Mouse (Mus musculus): Measurements from ENCODE around the gene Myo1h. TPM values are rescaled to one million over a fixed set of nuclear protein-coding genes. Genes with fewer than 3 reads are reported as not detected.
A peak's percentile ranks its signal among the peaks of the same experiment; 100 is the strongest.

The Myo1h gene
- polyA plus RNA-seq, 1 experiment, result 0.69 TPM

GRCm38 (mm10) chr5:114296693-114297631 is 8.0 kb downstream of the Myo1h start:
- H3K4me3 ChIP-seq (replicated peaks; ENCODE audit: insufficient read depth, low read depth, low read length), result no peak overlapping the region
- TF ChIP-seq CTCF (IDR thresholded peaks at IDR 0.05; ENCODE audit: borderline replicate concordance, insufficient read depth, low read depth, low read length), result peak; percentile 7; the same call in 1 of the 2 replicates
- no peak for TF ChIP-seq POLR2A (IDR thresholded peaks at IDR 0.05; ENCODE audit: borderline replicate concordance, insufficient read depth, low read length)
- no peak overlapping the region for H3K27ac ChIP-seq (ENCODE audit: insufficient read depth, low read length)
- no peaks in the 10 kb centered on the region for H3K4me1 ChIP-seq (ENCODE audit: control insufficient read depth, insufficient read depth, low read length)
- no peaks in the 10 kb centered on the region; the same call in 1 of the 2 replicates for H3K27me3 ChIP-seq (ENCODE audit: control insufficient read depth, insufficient read depth, low read length)
- WGBS, result 51% methylated on average over 22 of the region's 22 CpGs
- no peak for DNase-seq

DNA sequence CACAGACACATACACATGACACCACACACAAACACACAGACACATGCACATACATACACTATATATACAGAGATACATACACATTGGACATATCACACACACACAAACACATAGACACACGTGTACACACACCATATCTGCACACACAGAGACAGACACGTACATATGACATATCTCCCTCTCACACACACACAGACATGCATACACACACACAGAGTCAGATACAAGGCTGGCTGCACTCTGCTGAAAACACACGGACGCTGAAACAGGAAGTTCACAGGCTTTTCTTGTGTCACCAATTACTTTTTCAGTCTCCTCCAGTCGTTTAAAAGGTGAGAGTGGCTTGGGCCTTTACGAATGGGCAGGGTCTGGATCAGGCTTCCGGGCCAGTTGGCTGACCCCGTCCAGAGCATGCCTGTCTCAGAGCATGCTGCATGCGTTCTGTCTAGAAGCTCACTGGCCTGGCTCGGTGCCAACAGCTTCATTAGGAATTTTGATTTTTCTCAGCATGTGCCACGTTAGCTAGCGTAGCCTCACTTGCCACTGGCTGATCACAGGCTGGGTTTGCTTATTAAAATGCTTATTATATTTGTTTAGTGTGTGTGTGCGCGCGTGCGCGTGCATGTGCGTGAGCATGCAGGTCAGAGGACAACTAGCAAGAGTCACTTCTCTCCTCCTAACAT is 9.4 kb downstream of the Myo1h start:
- H3K27ac ChIP-seq (ENCODE audit: insufficient read depth, low read length), result no peak overlapping the region
- WGBS, result 29% methylated on average over 18 of the region's 18 CpGs
- TF ChIP-seq CTCF (IDR thresholded peaks at IDR 0.05; ENCODE audit: borderline replicate concordance, insufficient read depth, low read depth, low read length), result no peak
- H3K4me1 ChIP-seq (ENCODE audit: control insufficient read depth, insufficient read depth, low read length), result no peaks in the 10 kb centered on the region
- H3K27me3 ChIP-seq (ENCODE audit: control insufficient read depth, insufficient read depth, low read length), result no peaks in the 10 kb centered on the region; the same call in 1 of the 2 replicates
- H3K4me3 ChIP-seq (replicated peaks; ENCODE audit: insufficient read depth, low read depth, low read length), result no peak overlapping the region
- DNase-seq, result peak in 1 of 2 experiments; percentile 16

DNA sequence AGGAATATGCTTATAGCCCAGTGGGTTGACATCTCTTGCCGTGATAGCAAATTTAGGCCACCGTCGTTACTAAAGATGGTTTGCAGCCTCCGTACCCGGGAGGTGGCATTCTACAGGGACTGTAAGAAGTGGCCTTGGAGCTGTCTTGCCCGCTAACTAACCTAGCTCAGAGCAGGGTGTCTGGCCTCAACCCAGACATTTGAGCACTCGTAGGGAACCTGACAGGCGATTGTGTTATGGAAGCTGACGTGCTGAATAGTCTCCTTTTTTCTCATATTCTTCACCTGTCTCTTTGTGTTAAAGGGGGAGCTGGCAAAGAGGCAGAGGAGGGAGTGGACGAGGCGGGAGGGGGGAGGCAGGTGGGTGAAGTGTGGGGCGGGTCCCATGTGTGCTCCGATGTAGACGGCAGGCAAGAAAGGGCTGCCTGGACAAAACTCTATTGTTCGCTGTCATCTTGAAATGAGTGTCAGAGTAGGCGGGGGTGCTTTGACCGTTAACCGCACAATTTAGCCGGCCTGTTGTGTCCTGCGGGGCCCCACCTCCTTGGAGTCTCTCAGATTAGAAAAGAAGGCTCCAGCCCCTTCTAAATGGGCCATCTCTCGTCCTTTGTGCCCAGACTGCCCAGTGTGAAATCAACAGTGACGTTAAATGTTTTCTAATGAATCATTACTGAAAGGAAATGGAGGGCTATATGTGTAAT is 10.3 kb downstream of the Myo1h start:
- DNase-seq, result no peak
- Histone ChIP-seq H3K27me3 (ENCODE audit: control insufficient read depth, insufficient read depth, low read length) (no peaks in the 10 kb centered on the region; the same call in 1 of the 2 replicates), H3K4me3 (replicated peaks; ENCODE audit: insufficient read depth, low read depth, low read length) (no peak overlapping the region), H3K27ac (ENCODE audit: insufficient read depth, low read length) (no peak overlapping the region), H3K4me1 (ENCODE audit: control insufficient read depth, insufficient read depth, low read length) (no peaks in the 10 kb centered on the region)
- 26% methylated on average over 22 of the region's 22 CpGs for WGBS
- TF ChIP-seq POLR2A (IDR thresholded peaks at IDR 0.05; ENCODE audit: borderline replicate concordance, insufficient read depth, low read length), result no peak

GRCm38 (mm10) chr5:114299883-114300610 is 11.1 kb downstream of the Myo1h start:
- no peaks in the 10 kb centered on the region for H3K4me1 ChIP-seq (ENCODE audit: control insufficient read depth, insufficient read depth, low read length)
- TF ChIP-seq CTCF (IDR thresholded peaks at IDR 0.05; ENCODE audit: borderline replicate concordance, insufficient read depth, low read depth, low read length) (no peak), POLR2A (IDR thresholded peaks at IDR 0.05; ENCODE audit: borderline replicate concordance, insufficient read depth, low read length) (no peak)
- no peak overlapping the region for H3K27ac ChIP-seq (ENCODE audit: insufficient read depth, low read length)
- no peaks in the 10 kb centered on the region; the same call in 1 of the 2 replicates for H3K27me3 ChIP-seq (ENCODE audit: control insufficient read depth, insufficient read depth, low read length)
- no peak overlapping the region for H3K4me3 ChIP-seq (replicated peaks; ENCODE audit: insufficient read depth, low read depth, low read length)
- WGBS, result 83% methylated on average over 24 of the region's 24 CpGs
- no peak for DNase-seq

GRCm38 (mm10) chr5:114303166-114303565 is 14.2 kb downstream of the Myo1h start:
- WGBS, result 52% methylated on average over 6 of the region's 6 CpGs
- DNase-seq, result no peak
- no peak for TF ChIP-seq CTCF (IDR thresholded peaks at IDR 0.05; ENCODE audit: borderline replicate concordance, insufficient read depth, low read depth, low read length)
- TF ChIP-seq POLR2A (IDR thresholded peaks at IDR 0.05; ENCODE audit: borderline replicate concordance, insufficient read depth, low read length), result no peak
- no peak overlapping the region for H3K4me3 ChIP-seq (replicated peaks; ENCODE audit: insufficient read depth, low read depth, low read length)
- no peaks in the 10 kb centered on the region; the same call in 1 of the 2 replicates for H3K27me3 ChIP-seq (ENCODE audit: control insufficient read depth, insufficient read depth, low read length)
- no peak overlapping the region for H3K27ac ChIP-seq (ENCODE audit: insufficient read depth, low read length)
- no peaks in the 10 kb centered on the region for H3K4me1 ChIP-seq (ENCODE audit: control insufficient read depth, insufficient read depth, low read length)

- no peak for DNase-seq
- Histone ChIP-seq H3K27me3 (ENCODE audit: control insufficient read depth, insufficient read depth, low read length) (no peaks in the 10 kb centered on the region), H3K4me3 (replicated peaks; ENCODE audit: insufficient read depth, low read depth, low read length) (no peak overlapping the region), H3K4me1 (ENCODE audit: control insufficient read depth, insufficient read depth, low read length) (no peaks in the 10 kb centered on the region), H3K27ac (ENCODE audit: insufficient read depth, low read length) (no peak overlapping the region)
- 50% methylated on average over 5 of the region's 5 CpGs for WGBS
- TF ChIP-seq POLR2A (IDR thresholded peaks at IDR 0.05; ENCODE audit: borderline replicate concordance, insufficient read depth, low read length), result no peak
- TF ChIP-seq CTCF (IDR thresholded peaks at IDR 0.05; ENCODE audit: borderline replicate concordance, insufficient read depth, low read depth, low read length), result no peak
Measured at GRCm38 (mm10) chr5:114306496-114306895, 17.5 kb downstream of the Myo1h start.

Measured in cerebellum, adult 2 months (tissue).